Mouse (Mus musculus) forebrain, embryonic 13.5 days (tissue): ENCODE measurements around the gene Hivep3. TPM values are rescaled to one million over a fixed set of nuclear protein-coding genes. Genes with fewer than 3 reads are reported as not detected.

Experiments
- ATAC-seq: fragments of 200-750 bp; cut with Nextera tagmentation; 2 replicates; pipeline ENCODE4 v1.8.0; 2017
- H3K27ac ChIP-seq: fragments of 300-500 bp; sonication (generic); 2 replicates; pipeline ENCODE4 v1.5.1; 2015; ENCODE audit warnings: inconsistent platforms, mild to moderate bottlenecking, moderate library complexity
- H3K27me3 ChIP-seq: fragments of 300-500 bp; sonication (generic); 2 replicates; pipeline ENCODE4 v1.6.1; 2015; ENCODE audit warnings: mild to moderate bottlenecking, inconsistent platforms
- H3K36me3 ChIP-seq: fragments of 300-500 bp; sonication (generic); 2 replicates; pipeline ENCODE4 v1.6.1; 2015; ENCODE audit warnings: mild to moderate bottlenecking, inconsistent platforms; ENCODE audit not compliant: poor library complexity, severe bottlenecking
- H3K4me1 ChIP-seq: fragments of 300-500 bp; sonication (generic); 2 replicates; pipeline ENCODE4 v1.6.1; 2015; ENCODE audit warnings: inconsistent platforms
- H3K4me2 ChIP-seq: fragments of 300-500 bp; sonication (generic); 2 replicates; pipeline ENCODE4 v1.6.1; 2015; ENCODE audit warnings: inconsistent platforms, mild to moderate bottlenecking, moderate library complexity
- H3K4me3 ChIP-seq: fragments of 300-500 bp; sonication (generic); 2 replicates; pipeline ENCODE4 v1.5.1; 2015; ENCODE audit warnings: mild to moderate bottlenecking, inconsistent platforms
- H3K9ac ChIP-seq: fragments of 300-500 bp; sonication (generic); 2 replicates; pipeline ENCODE4 v1.6.1; 2015; ENCODE audit warnings: mild to moderate bottlenecking, inconsistent platforms
- H3K9me3 ChIP-seq: fragments of 300-500 bp; sonication (generic); replicated peaks from 2 replicates; pipeline ENCODE4 v1.6.1; 2016; ENCODE audit warnings: inconsistent platforms
- WGBS: fragments of 180-500 bp; shearing (Covaris S2); methylation state at CpG from one replicate; pipeline ENCODE4 v1.1.7; 2015; 5-methylcytosine and 5-hydroxymethylcytosine counted together
- polyA plus RNA-seq: library from polyadenylated mRNA; unstranded; fragments of >200 nt; fragmentation: Nextera tagmentation; extraction: Ambion mirVana; gene quantifications from 2 replicates; pipeline ENCODE4 v1.2.1, GENCODE M21; 2015

Gene Hivep3
- polyA plus RNA-seq, 1 experiment from 2014 or later: 10.5 TPM

DNA sequence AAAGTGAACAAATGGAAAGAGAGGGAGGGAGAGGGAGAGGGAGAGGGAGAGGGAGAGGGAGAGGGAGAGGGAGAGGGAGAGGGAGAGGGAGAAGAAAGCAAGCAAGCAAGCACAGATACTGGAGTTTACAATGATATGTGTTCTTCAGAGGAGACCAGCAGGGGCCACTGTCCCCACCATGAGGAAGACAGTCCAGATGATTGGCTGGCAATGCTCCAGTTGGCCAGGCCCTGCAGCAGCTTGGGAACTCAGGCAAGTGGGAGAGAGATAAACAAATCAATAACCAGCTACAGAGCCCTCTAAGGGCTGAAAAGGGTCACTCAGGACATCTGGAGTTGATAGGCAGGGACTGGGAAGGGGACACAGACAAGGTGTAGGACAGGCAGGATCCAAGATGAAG is 169.7 kb downstream of the Hivep3 start:
- Histone ChIP-seq H3K27me3 (no peaks in the 10 kb centered on the region), H3K4me2 (no peak overlapping the region), H3K9me3 (no peaks in the 10 kb centered on the region), H3K36me3 (no peaks in the 10 kb centered on the region), H3K27ac (no peak overlapping the region), H3K4me3 (no peak overlapping the region), H3K4me1 (peaks cover 44% of the 10 kb centered on the region), H3K9ac (no peak overlapping the region)
- ATAC-seq: peak; percentile 26; the same call in 1 of the 2 replicates

DNA sequence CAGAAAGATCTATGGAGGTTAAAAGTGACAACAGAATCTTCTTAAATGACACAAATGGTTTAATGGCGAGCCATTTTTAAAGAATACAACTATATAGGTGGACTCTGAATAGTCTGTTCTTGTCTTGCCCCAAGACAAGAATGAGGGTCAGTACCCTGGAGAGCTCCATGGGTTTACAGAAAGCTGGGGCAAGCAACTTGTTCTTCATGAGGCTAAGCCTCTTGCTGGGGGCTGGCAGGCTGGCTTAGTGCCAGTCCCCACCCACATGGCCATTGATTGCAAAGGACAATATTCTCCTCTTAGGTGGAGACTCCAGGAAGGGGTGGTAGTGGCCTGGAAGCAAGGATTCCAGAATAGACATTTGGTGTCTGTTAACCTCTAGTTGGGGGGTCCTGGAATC is 170.2 kb downstream of the Hivep3 start:
- no peaks in the 10 kb centered on the region for H3K36me3 ChIP-seq
- peaks cover 44% of the 10 kb centered on the region for H3K4me1 ChIP-seq
- WGBS: 58% methylated on average over 1 of the region's 1 CpGs
- H3K9me3 ChIP-seq: no peaks in the 10 kb centered on the region
- H3K9ac ChIP-seq: no peak overlapping the region
- no peak overlapping the region for H3K27ac ChIP-seq
- no peaks in the 10 kb centered on the region for H3K27me3 ChIP-seq
- H3K4me3 ChIP-seq: no peak overlapping the region
- ATAC-seq: no peak
- no peak overlapping the region for H3K4me2 ChIP-seq

DNA sequence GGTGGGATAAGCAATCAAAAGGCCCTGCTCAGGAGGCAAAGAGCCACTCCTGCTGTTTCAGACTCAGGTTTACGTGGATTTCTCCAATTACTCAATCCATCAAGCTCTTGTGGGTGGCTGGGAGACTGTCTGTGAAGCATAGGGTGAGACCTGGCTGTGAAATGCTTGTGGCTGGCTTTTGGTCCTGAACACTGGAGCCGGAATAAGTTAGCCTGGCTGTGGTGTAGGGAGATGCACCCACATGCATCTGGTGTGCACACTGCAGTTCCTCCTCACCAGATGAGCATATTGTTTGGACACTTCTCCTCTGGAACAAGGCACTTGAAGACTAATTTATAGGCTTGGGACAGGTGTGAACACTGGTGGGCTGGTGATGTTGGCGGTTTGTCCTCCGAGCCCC is 170.7 kb downstream of the Hivep3 start:
- no peak for ATAC-seq
- WGBS: 90% methylated on average over 4 of the region's 4 CpGs

DNA sequence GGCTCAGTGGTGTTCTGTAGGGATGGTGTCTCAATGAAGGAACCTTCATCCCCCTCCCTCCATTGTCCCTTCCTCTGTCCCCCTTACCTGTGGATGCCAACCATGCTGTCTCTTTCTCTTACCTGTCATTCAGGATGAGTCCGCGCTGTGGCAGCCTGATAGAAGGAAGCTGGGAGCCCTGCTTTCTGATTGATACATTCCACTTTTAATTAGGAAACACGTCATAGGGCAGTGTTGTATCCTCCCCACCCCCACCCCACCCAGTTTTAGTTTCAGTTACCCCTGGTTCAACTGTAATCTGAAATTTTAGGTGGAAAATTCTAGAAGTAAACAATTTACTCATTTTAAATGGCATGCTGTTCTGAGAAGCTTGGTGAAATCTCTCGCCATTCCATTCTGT is 173.5 kb downstream of the Hivep3 start:
- no peak for ATAC-seq
- peaks cover 33% of the 10 kb centered on the region for H3K4me1 ChIP-seq
- no peaks in the 10 kb centered on the region for H3K36me3 ChIP-seq
- no peaks in the 10 kb centered on the region for H3K27me3 ChIP-seq
- no peak overlapping the region for H3K4me2 ChIP-seq
- no peak overlapping the region for H3K4me3 ChIP-seq
- H3K9ac ChIP-seq: no peak overlapping the region
- 85% methylated on average over 4 of the region's 4 CpGs for WGBS
- H3K9me3 ChIP-seq: no peaks in the 10 kb centered on the region
- H3K27ac ChIP-seq: no peak overlapping the region

More for the DNA sequence above, 170.7 kb downstream of the Hivep3 start:
- Histone ChIP-seq H3K4me1 (peaks cover 44% of the 10 kb centered on the region), H3K4me3 (no peak overlapping the region), H3K9me3 (no peaks in the 10 kb centered on the region), H3K36me3 (no peaks in the 10 kb centered on the region), H3K9ac (no peak overlapping the region), H3K4me2 (no peak overlapping the region), H3K27ac (no peak overlapping the region), H3K27me3 (no peaks in the 10 kb centered on the region)

DNA sequence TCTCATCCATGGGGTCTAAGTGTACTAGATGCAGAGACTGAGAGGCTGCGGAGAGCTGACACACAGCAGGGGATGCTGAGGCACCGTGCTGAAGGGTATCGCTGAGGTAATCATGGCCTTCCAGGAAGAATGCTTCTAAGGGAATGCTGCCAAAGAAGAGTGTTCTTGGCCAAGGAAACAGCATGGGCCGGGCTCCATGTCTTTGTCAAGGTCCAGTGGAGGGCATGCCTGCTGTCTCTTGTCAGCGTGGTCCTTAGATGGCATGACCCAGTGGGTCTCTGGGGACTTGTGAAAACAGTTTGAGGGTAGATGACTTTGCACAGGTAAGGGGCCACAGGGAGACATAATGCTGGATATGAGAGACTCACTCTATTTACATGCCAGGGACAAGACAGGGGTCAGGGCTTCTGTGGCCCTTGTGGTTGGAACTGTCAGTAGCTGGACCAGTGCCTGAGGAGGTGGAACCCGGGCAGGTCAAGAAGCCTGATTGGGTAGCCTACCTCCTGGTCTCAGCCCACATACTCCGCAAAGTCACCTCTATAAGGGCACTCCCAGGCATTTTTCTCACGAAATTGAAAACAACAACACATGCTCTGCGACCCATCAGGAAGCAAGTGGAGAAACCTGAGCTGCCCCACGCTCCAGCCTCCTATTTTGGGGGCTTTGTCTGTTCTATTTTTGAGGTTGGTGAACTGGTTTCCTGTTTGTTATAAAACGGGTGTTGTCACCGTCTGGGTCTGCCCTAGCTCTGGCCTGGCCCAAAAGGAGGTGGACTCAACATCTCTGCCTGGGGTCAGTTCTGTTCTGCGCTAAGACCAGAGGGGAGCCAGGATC is 177.7 kb downstream of the Hivep3 start:
- no peak for ATAC-seq
- H3K27me3 ChIP-seq: no peaks in the 10 kb centered on the region

DNA sequence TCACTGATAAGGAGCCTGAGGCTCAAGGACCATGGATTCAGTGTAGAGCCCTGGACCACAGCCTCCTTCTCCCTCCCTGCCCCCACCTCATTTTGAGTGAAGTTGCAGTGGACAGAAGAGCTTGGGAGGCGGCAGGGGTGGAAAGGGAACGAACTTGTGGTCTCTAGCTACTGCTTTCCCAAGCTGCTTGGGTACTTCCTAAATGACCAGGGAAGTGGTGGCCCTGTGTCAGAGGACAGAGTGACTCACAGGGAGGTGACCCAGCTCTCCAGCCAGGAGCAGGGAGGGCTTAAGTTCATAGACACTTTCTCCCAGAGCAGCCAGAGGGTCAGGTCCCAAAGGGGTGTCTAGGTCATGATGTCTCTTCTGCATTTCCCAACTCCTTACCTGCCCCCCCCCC is 178.6 kb downstream of the Hivep3 start:
- 89% methylated on average over 2 of the region's 2 CpGs for WGBS
- Histone ChIP-seq H3K9ac (no peak overlapping the region), H3K9me3 (no peaks in the 10 kb centered on the region), H3K27ac (no peak overlapping the region), H3K4me2 (no peak overlapping the region), H3K4me3 (no peak overlapping the region), H3K36me3 (no peaks in the 10 kb centered on the region), H3K27me3 (no peaks in the 10 kb centered on the region), H3K4me1 (no peaks in the 10 kb centered on the region)
- no peak for ATAC-seq

More for the DNA sequence above, 177.7 kb downstream of the Hivep3 start:
- H3K4me1 ChIP-seq: no peaks in the 10 kb centered on the region
- WGBS: 79% methylated on average over 13 of the region's 13 CpGs
- H3K27ac ChIP-seq: no peak overlapping the region
- H3K4me2 ChIP-seq: no peak overlapping the region
- H3K9me3 ChIP-seq: no peaks in the 10 kb centered on the region
- no peak overlapping the region for H3K9ac ChIP-seq
- H3K36me3 ChIP-seq: no peaks in the 10 kb centered on the region
- no peak overlapping the region for H3K4me3 ChIP-seq

DNA sequence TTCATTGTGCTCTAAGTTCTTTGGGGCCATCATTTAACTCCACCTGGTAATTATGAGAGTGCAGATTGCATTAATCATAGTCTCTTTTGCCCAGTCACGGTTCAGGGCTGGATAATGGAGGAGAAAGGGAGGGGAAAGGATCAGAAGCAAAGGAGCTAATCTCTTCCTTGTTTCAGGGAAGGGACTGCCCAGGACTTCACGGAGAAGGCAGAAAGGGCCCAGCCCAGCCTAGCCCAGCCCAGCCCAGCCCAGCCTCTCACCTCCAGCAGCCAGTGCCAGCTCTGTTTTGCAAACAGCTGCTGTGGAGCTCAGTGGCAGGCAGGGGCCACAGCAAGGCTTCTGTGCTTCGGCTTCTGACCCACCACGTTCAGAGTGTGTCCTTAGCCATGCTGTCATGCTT is 180.6 kb downstream of the Hivep3 start:
- H3K27me3 ChIP-seq: no peaks in the 10 kb centered on the region
- no peak overlapping the region for H3K4me2 ChIP-seq
- no peak overlapping the region for H3K4me3 ChIP-seq
- 20% methylated on average over 4 of the region's 4 CpGs for WGBS
- no peaks in the 10 kb centered on the region for H3K4me1 ChIP-seq
- no peaks in the 10 kb centered on the region for H3K36me3 ChIP-seq
- H3K9me3 ChIP-seq: no peaks in the 10 kb centered on the region
- no peak overlapping the region for H3K9ac ChIP-seq
- no peak for ATAC-seq
- H3K27ac ChIP-seq: no peak overlapping the region

DNA sequence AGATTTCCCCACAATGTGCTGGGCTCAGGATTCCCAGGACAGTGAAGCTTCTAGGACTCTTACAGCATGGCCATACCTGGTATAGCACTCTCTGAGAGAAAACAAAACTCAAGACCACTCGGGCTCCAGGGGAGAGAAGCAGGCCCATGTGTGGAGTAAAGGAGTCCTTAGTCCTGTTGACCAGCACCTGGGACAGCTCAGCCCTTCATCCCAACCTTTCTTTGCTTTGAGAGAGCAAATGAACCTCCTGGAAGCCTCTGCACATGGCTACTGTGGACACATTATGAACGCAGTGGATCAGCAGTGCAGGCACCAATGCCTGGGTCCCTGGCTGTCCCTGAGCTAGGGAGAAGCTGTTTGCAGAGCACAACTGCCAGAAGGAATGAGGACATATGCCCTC is 181.5 kb downstream of the Hivep3 start:
- Histone ChIP-seq H3K4me3 (no peak overlapping the region), H3K9ac (no peak overlapping the region), H3K27ac (no peak overlapping the region), H3K4me1 (no peaks in the 10 kb centered on the region), H3K27me3 (no peaks in the 10 kb centered on the region), H3K36me3 (no peaks in the 10 kb centered on the region), H3K9me3 (no peaks in the 10 kb centered on the region), H3K4me2 (no peak overlapping the region)
- 78% methylated on average over 2 of the region's 2 CpGs for WGBS
- ATAC-seq: no peak

DNA sequence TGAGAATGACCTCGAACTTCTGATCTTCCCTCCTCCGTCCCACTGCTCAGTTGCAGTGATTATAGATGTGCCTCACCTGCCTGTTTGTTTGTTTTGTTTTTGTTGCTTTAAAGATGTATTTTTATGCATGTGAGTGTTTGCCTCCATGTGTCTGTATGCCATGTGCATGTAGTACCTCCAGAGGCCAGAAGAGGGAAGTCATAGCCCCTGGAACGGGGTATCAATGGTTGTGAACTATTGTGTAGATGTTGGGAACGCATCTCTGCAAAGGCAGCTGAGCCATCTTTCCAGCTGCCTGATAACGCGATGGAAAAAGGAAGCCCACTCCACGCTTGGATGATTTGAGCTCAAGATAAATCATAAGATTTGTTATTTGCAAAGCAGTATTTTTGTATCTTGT is 183.9 kb downstream of the Hivep3 start:
- H3K4me3 ChIP-seq: no peak overlapping the region
- H3K4me1 ChIP-seq: peaks cover 5% of the 10 kb centered on the region; the same call in 1 of the 2 replicates
- WGBS: 81% methylated on average over 7 of the region's 7 CpGs
- H3K9me3 ChIP-seq: no peaks in the 10 kb centered on the region
- H3K9ac ChIP-seq: no peak overlapping the region
- H3K4me2 ChIP-seq: no peak overlapping the region
- ATAC-seq: no peak
- H3K27me3 ChIP-seq: no peaks in the 10 kb centered on the region
- no peaks in the 10 kb centered on the region for H3K36me3 ChIP-seq
- H3K27ac ChIP-seq: no peak overlapping the region

DNA sequence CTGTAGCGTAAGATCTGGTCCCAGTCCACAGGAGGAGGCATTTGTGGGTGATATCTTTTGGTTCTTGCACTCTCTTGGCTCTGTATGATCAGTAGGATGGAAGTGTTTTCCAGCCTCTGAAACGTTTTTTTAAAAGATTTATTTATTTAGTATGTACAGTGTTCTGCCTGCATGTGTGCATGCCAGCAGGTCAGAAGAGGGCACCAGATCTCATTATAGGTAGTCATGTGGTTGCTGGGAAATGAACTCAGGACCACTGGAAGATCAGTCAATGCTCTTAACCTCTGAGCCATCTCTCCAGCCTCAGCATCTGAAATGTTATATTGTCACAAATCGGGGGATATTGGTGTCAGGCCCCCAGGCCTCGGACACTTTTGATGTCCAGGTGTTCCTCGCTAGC is 185.8 kb downstream of the Hivep3 start:
- Histone ChIP-seq H3K27ac (no peak overlapping the region), H3K4me3 (no peak overlapping the region), H3K27me3 (no peaks in the 10 kb centered on the region), H3K4me1 (peaks cover 5% of the 10 kb centered on the region; the same call in 1 of the 2 replicates), H3K9me3 (peaks cover 9% of the 10 kb centered on the region), H3K9ac (no peak overlapping the region), H3K4me2 (no peak overlapping the region), H3K36me3 (no peaks in the 10 kb centered on the region)
- no peak for ATAC-seq
- 80% methylated on average over 5 of the region's 5 CpGs for WGBS

DNA sequence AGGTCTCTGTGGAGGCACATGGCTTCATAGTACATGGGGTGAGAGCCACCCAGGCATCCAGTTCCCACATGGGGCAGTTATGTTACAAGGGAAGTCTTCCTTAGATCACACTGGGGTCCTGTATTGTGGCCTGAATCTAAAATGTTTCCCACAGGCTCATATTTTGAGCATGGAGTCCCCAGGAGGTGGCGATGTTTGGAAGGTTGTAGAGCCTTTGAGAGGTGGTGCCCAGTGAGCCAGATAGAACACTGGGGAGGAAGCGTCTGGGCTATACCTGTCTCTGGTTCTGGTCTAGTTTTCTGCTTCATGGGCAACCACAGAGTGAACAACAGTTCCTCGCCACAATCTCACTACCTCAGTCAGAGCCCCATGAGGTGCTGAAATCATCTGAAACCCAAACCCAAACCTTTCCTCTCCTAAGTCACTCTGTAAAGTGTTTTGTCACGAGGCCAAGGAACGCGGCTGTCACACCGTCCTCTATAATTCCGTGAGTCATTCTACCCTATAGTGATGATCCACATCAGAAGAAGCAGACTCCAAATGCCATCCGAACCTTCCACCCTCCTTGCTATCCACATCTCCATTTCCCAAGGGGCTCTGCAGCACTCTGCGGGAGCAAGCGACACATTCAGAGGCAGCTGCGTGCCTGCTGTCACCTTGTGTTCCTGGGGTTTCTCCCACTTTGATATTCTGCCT is 187.6 kb downstream of the Hivep3 start:
- Histone ChIP-seq H3K27me3 (no peaks in the 10 kb centered on the region), H3K4me3 (no peak overlapping the region), H3K36me3 (no peaks in the 10 kb centered on the region), H3K27ac (no peak overlapping the region), H3K4me2 (no peak overlapping the region), H3K9me3 (peaks cover 9% of the 10 kb centered on the region), H3K9ac (no peak overlapping the region), H3K4me1 (peaks cover 5% of the 10 kb centered on the region; the same call in 1 of the 2 replicates)
- WGBS: 81% methylated on average over 12 of the region's 12 CpGs
- no peak for ATAC-seq

DNA sequence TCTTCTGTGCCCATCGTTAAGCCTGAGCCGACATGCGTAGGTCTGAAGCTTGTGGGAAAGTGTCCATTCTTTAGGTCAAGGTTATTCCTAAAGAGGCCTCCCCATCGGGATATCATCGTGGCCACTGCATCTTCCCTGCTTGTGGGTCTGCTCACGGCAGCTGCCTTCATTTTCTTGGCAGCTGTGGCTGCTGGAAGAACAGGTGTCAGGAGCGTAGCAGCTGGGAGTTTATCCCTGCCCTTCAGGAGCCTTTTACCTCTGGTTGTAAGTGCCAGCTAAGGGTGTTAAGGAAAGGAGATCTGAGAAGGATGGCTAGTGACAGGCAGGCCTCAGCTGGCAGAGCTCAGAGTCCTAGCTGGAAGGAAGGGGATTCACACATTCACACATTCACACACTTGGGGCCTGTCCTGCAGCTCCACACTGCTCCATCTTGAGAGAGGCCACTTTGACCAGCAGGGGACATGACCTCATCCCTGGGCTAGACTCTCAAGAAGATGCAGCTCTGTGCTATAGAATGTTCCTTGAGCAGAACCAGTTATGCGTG is 188.2 kb downstream of the Hivep3 start:
- Histone ChIP-seq H3K4me1 (peaks cover 5% of the 10 kb centered on the region; the same call in 1 of the 2 replicates), H3K36me3 (no peaks in the 10 kb centered on the region), H3K9ac (no peak overlapping the region), H3K9me3 (peaks cover 9% of the 10 kb centered on the region), H3K27me3 (no peaks in the 10 kb centered on the region), H3K27ac (no peak overlapping the region), H3K4me3 (no peak overlapping the region), H3K4me2 (no peak overlapping the region)
- 74% methylated on average over 8 of the region's 8 CpGs for WGBS
- ATAC-seq: no peak
